Mouse (Mus musculus): ENCODE measurements at regions not wholly inside any gene's neighbourhood (a gene's known extent, or its start where the extent isn't known, plus 50 kb on each side); places are given as distances from the start of the nearest gene placed in this dataset.

DNA sequence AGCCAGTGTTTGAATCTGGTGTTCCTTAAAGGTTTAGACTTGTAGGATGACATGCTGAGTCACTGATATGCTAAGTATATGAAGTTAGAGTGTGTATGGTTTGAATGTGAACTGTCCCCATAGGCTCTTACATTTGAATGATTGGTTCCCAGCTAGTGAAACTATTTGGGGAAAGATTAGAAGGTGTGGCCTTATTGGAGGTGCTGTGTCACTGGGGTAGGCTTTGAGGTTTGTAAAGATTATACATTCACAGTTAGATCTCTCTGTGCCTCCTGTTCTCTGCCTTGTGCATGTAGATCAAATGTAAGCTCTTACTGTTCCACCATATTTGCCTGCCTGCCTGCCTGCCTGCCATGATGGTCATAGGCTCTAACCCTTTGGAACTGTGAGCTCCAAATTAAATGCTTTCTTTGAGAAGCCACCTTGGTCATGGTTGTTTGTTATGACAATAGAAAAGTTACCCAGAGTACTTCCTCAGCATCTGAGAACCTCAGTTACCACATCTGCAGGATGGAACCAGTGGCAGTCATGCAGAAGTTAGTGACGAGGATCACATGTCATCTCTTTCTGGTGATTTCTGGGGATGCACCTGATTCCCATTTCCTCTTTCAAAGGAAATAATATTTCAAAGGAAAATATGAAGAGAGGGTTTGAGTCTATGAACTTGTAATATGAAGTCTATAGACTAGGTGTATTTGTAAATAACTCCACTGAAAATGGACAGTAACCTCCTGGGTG, 94.7 kb upstream of the Trib2 start:
- Histone ChIP-seq H3K4me1 (ENCODE audit: control insufficient read depth, insufficient read depth, low read length) (no peaks in the 10 kb centered on the region), H3K27me3 (ENCODE audit: control insufficient read depth, insufficient read depth, low read length) (no peaks in the 10 kb centered on the region), H3K9ac (ENCODE audit: low read length) (no peak overlapping the region), H3K4me2 (ENCODE audit: low read depth, severe bottlenecking) (no peak overlapping the region), H3K36me3 (ENCODE audit: control insufficient read depth, insufficient read depth, low read length) (no peaks in the 10 kb centered on the region), H3K4me3 (ENCODE audit: low read depth, low read length) (no peak overlapping the region), H3K9me3 (ENCODE audit: control insufficient read depth, low read length) (no peaks in the 10 kb centered on the region), H3K27ac (replicated peaks; ENCODE audit: low read depth, low read length) (no peak overlapping the region)
- ATAC-seq (ENCODE audit: insufficient number of reproducible peaks, low FRiP score, low TSS enrichment, low read depth) = no peak
- 85% methylated on average over 1 of the region's 1 CpGs for WGBS
- DNase-seq (ENCODE audit: low spot score) = no peak

DNA sequence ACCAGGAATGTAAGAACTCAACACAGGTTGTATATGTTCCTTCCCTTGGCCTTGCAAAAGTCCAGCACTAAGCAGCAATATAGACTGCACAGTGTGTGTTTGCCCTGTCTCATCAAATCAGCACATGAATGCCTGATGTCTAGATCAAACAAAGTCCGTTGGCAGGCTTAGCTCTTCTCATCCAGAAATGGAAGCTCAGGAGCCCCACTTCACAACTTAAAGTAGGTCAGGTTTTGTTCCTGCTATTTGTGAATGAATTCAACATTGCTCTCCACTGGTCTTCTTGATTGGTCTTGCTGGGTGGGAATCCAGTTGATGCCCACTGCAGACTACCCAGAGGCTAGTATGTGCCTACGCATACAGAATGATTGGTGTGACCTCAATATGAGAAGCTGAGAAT, 80.8 kb upstream of the Trib2 start:
- DNase-seq (ENCODE audit: low spot score) (no peak), ATAC-seq (ENCODE audit: insufficient number of reproducible peaks, low FRiP score, low TSS enrichment, low read depth) (no peak)
- WGBS = 86% methylated on average over 2 of the region's 2 CpGs
- H3K27ac ChIP-seq (replicated peaks; ENCODE audit: low read depth, low read length) = no peak overlapping the region
- H3K27me3 ChIP-seq (ENCODE audit: control insufficient read depth, insufficient read depth, low read length) = no peaks in the 10 kb centered on the region
- H3K4me1 ChIP-seq (ENCODE audit: control insufficient read depth, insufficient read depth, low read length) = no peaks in the 10 kb centered on the region
- H3K9me3 ChIP-seq (ENCODE audit: control insufficient read depth, low read length) = no peaks in the 10 kb centered on the region
- no peak overlapping the region for H3K4me2 ChIP-seq (ENCODE audit: low read depth, severe bottlenecking)
- H3K36me3 ChIP-seq (ENCODE audit: control insufficient read depth, insufficient read depth, low read length) = no peaks in the 10 kb centered on the region
- H3K4me3 ChIP-seq (ENCODE audit: low read depth, low read length) = no peak overlapping the region
- H3K9ac ChIP-seq (ENCODE audit: low read length) = no peak overlapping the region

DNA sequence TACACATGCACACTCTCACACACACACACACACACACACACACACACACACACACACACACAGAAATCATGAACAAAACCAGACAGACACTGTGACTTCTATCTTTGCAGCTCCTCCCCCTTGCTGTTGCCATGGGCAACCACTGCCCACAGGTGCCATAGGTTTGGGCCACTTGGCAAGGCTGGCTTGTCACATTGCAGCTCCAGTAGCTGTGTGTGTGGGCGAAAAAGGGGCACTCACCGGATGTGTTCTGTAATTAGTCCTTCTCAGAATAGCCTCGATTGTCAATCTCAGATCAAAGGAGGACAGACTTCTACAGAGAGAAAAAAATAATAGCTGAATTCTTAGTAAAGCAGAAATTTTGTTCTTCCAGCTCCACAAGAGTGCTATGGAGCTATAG, 79.8 kb upstream of the Trib2 start:
- 85% methylated on average over 3 of the region's 3 CpGs for WGBS

DNA sequence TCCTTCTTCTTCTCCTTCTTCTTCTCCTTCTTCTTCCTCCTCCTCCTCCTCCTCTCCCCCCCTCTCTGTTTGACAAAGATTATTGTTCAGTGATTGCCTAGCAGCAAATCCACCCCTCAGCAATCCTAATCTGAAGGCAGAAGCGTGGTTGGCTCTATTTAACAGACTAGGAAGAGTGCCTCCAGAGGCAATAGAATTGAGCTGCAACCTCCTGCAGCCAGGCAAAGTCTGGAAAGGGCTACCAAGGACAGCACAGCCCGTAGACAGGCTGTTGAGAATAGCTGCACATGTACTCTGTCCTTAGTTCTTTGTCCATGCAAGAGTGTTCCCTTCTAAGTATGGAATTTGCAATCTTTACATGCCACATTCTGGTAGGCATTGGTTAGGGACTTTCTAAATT, 78.5 kb upstream of the Trib2 start:
- Histone ChIP-seq H3K4me1 (ENCODE audit: control insufficient read depth, insufficient read depth, low read length) (no peaks in the 10 kb centered on the region), H3K4me3 (ENCODE audit: low read depth, low read length) (no peak overlapping the region), H3K36me3 (ENCODE audit: control insufficient read depth, insufficient read depth, low read length) (no peaks in the 10 kb centered on the region), H3K9ac (ENCODE audit: low read length) (no peak overlapping the region), H3K9me3 (ENCODE audit: control insufficient read depth, low read length) (no peaks in the 10 kb centered on the region), H3K4me2 (ENCODE audit: low read depth, severe bottlenecking) (no peak overlapping the region), H3K27ac (replicated peaks; ENCODE audit: low read depth, low read length) (no peak overlapping the region), H3K27me3 (ENCODE audit: control insufficient read depth, insufficient read depth, low read length) (no peaks in the 10 kb centered on the region)
- WGBS = 50% methylated on average over 2 of the region's 2 CpGs
- ATAC-seq (ENCODE audit: insufficient number of reproducible peaks, low FRiP score, low TSS enrichment, low read depth) (no peak), DNase-seq (ENCODE audit: low spot score) (no peak)

More for the DNA sequence above, 79.8 kb upstream of the Trib2 start:
- Histone ChIP-seq H3K4me3 (ENCODE audit: low read depth, low read length) (no peak overlapping the region), H3K4me2 (ENCODE audit: low read depth, severe bottlenecking) (no peak overlapping the region), H3K27me3 (ENCODE audit: control insufficient read depth, insufficient read depth, low read length) (no peaks in the 10 kb centered on the region), H3K36me3 (ENCODE audit: control insufficient read depth, insufficient read depth, low read length) (no peaks in the 10 kb centered on the region), H3K9ac (ENCODE audit: low read length) (no peak overlapping the region), H3K27ac (replicated peaks; ENCODE audit: low read depth, low read length) (no peak overlapping the region), H3K9me3 (ENCODE audit: control insufficient read depth, low read length) (no peaks in the 10 kb centered on the region), H3K4me1 (ENCODE audit: control insufficient read depth, insufficient read depth, low read length) (no peaks in the 10 kb centered on the region)
- ATAC-seq (ENCODE audit: insufficient number of reproducible peaks, low FRiP score, low TSS enrichment, low read depth) (no peak), DNase-seq (ENCODE audit: low spot score) (no peak)

DNA sequence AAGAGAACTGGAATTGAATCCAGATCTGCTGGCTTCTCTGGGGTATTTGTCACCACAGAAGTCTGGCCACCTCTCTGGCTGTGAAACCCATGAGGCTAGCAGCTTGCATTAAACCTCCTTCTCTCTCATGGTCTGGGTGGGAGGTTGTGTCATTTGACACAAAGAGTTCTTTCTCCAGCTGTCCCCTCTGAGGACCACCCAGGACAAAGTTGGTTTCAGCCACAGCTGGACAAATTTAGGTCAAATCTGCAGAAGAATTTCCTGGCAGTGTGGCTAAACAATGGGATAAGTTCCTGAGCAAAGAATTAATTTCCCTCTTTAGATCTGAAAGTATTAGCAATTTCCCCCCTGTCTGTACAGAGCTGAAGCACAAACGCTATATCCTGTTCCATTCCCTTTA, 73.9 kb upstream of the Trib2 start:
- WGBS = 69% methylated on average over 1 of the region's 1 CpGs
- no peak for DNase-seq (ENCODE audit: low spot score)
- Histone ChIP-seq H3K9me3 (ENCODE audit: control insufficient read depth, low read length) (no peaks in the 10 kb centered on the region), H3K27ac (replicated peaks; ENCODE audit: low read depth, low read length) (no peak overlapping the region), H3K36me3 (ENCODE audit: control insufficient read depth, insufficient read depth, low read length) (no peaks in the 10 kb centered on the region), H3K4me1 (ENCODE audit: control insufficient read depth, insufficient read depth, low read length) (no peaks in the 10 kb centered on the region), H3K27me3 (ENCODE audit: control insufficient read depth, insufficient read depth, low read length) (no peaks in the 10 kb centered on the region), H3K9ac (ENCODE audit: low read length) (no peak overlapping the region), H3K4me2 (ENCODE audit: low read depth, severe bottlenecking) (no peak overlapping the region), H3K4me3 (ENCODE audit: low read depth, low read length) (no peak overlapping the region)
- ATAC-seq (ENCODE audit: insufficient number of reproducible peaks, low FRiP score, low TSS enrichment, low read depth) = no peak

DNA sequence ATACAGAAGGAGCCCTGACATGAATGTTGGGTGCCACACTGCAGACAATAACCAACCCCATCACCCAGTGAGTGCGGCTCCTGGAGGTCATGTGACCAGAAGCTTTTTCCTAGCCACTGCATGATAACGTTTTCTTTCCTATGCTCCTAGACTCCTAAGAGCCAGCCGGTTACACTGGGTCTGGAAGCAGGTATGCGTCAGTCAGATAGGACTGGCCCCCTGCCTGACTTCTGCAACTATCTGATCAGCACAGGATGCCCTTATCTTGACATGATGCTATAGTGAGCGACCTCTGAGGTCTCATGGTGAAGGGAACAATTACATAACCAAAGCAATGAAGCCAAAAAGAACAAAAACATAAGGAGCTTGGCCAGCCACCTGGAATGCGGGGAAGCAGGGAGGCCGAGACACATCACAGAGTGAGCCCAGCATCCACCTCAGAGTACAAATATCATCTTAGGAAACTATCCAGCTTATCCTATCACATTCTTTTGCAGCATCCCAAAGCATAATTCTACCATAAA, 63.2 kb upstream of the Trib2 start:
- DNase-seq (ENCODE audit: low spot score) = no peak
- H3K9me3 ChIP-seq (ENCODE audit: control insufficient read depth, low read length) = no peaks in the 10 kb centered on the region
- no peaks in the 10 kb centered on the region for H3K36me3 ChIP-seq (ENCODE audit: control insufficient read depth, insufficient read depth, low read length)
- H3K4me3 ChIP-seq (ENCODE audit: low read depth, low read length) = no peak overlapping the region
- no peak overlapping the region for H3K27ac ChIP-seq (replicated peaks; ENCODE audit: low read depth, low read length)
- H3K4me1 ChIP-seq (ENCODE audit: control insufficient read depth, insufficient read depth, low read length) = no peaks in the 10 kb centered on the region
- WGBS = 79% methylated on average over 7 of the region's 7 CpGs
- ATAC-seq (ENCODE audit: insufficient number of reproducible peaks, low FRiP score, low TSS enrichment, low read depth) = no peak
- H3K9ac ChIP-seq (ENCODE audit: low read length) = no peak overlapping the region
- no peak overlapping the region for H3K4me2 ChIP-seq (ENCODE audit: low read depth, severe bottlenecking)
- no peaks in the 10 kb centered on the region for H3K27me3 ChIP-seq (ENCODE audit: control insufficient read depth, insufficient read depth, low read length)
